Mouse (Mus musculus) cortical plate, adult 2 months (tissue): ENCODE measurements around the gene Ncln. TPM values are rescaled to one million over a fixed set of nuclear protein-coding genes. Genes with fewer than 3 reads are reported as not detected.

ENCODE experiments used
- H3K27ac ChIP-seq: fragments of 200-500 bp; 2 replicates; pipeline ENCODE4 v1.5.1; 2012; ENCODE audit warnings: low read length, control low read depth, inconsistent platforms; ENCODE audit not compliant: insufficient read depth
- H3K4me1 ChIP-seq: fragments of 200-500 bp; 2 replicates; pipeline ENCODE4 v1.6.1; 2011; ENCODE audit warnings: low read length; ENCODE audit not compliant: control insufficient read depth, insufficient read depth
- H3K4me3 ChIP-seq: fragments of 200-500 bp; 2 replicates; pipeline ENCODE4 v1.5.1; 2011; ENCODE audit warnings: mild to moderate bottlenecking, low read length, control low read depth; ENCODE audit not compliant: insufficient read depth
- CTCF ChIP-seq: fragments of 200-500 bp; IDR thresholded peaks from 2 replicates; pipeline ENCODE4 v1.5.1; 2011; ENCODE audit warnings: mild to moderate bottlenecking, control low read depth, low read length; ENCODE audit not compliant: insufficient read depth; ENCODE audit errors: extremely low read depth
- POLR2A ChIP-seq: fragments of 200-500 bp; IDR thresholded peaks from 2 replicates; pipeline ENCODE4 v1.6.1; 2011; ENCODE audit warnings: mild to moderate bottlenecking, low read length, control low read depth; ENCODE audit not compliant: insufficient read depth; ENCODE audit errors: extremely low read depth
- polyA plus RNA-seq: library from polyadenylated mRNA; depleted of rRNA; stranded (reverse); fragments of >200 nt; gene quantifications from 2 replicates; pipeline ENCODE4 v1.2.3, GENCODE M21; 2012

Gene Ncln
- polyA plus RNA-seq, 1 experiment: 129 TPM

DNA sequence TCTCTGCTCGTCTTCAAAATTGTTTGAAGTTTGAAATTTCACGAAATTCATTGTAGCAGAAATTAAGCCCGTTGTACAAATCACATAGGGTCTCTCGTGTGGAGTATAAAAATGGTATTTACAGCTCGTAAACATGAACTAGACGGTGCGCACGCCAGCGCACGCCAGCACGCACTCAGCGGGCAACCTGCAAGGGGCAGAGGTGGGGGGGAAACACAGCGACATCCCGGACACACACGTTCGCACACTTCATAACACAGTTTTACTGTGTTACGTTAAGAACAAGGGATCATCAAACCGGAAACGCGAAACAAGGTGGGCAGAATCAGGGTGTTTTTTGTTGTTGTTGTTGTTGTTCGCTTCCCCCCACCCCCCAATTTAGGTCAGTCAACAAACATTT, 36.8 kb downstream of the Ncln start:
- no peak overlapping the region for H3K27ac ChIP-seq
- no peak overlapping the region for H3K4me3 ChIP-seq
- no peaks in the 10 kb centered on the region for H3K4me1 ChIP-seq
- no peak for TF ChIP-seq CTCF
- TF ChIP-seq POLR2A: no peak

DNA sequence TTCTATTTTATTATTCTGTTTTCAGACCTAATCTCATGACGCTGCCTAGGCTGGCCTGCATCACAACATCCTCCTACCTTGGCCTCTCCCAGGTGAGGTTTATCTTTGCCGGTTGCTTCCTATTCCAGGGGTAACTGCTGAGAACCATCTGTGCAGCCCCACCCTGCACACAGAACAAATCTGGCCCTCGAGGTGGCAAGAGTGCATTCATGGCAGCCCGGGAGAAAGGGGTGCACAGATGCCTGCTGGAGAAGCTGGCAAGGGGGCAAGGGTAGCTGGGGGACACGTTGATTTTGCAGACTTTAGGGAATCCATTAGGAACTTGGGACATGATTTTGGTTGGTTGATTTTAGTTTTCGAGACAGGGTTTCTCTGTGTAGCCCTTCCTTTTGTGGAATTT, 37.9 kb downstream of the Ncln start:
- no peak overlapping the region for H3K4me3 ChIP-seq
- H3K27ac ChIP-seq: no peak overlapping the region
- TF ChIP-seq POLR2A: no peak
- no peak for TF ChIP-seq CTCF
- H3K4me1 ChIP-seq: no peaks in the 10 kb centered on the region

DNA sequence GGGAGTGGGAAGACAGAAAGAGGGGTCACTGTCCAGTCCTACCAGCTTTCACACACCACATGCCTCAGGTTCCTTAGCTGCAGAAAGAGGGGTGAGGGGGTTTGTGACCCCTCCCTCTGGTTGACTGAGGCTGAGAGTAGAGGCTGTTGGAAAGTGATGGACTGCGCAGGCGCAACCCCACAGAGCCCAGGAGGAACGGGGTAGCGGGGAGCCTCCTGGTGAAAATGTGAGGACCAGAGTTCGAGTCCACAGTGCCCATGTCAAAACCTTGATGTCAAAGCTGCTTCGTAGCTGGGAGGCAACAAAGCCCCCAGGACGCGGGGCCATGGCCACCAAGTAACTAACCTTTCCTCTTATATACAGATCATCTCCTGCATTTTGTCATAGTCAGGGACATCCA, 38.6 kb downstream of the Ncln start:
- TF ChIP-seq CTCF: no peak
- Histone ChIP-seq H3K4me3 (no peak overlapping the region), H3K27ac (no peak overlapping the region), H3K4me1 (no peaks in the 10 kb centered on the region)

DNA sequence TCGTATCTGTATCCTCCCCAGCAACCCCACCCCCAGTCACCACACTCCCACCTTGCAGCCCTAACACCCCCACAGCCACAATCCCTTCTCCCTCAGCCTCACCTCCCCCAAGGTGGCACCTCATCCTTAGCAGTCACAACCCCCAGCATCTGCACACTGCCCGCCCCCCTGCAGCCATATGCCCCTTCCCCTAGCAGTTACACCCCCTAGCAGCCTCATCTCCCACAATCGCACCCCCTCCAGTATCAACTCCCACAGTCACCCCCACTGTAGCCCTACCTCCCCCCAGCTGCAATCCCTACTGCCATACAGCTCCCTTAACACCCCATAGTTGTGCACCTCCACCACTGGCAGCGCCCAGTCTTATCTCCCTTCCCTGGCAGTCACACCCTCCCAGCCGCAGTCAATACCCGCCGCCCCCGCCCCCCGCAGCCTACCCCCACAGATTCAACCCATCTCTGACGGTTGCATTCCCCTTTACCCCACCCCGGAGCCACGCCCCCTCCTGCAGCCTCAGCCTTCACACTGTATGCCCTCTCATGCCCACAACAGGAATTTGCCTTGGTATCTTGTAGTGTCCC, 39.1 kb downstream of the Ncln start:
- no peak overlapping the region for H3K27ac ChIP-seq
- no peaks in the 10 kb centered on the region for H3K4me1 ChIP-seq
- no peak overlapping the region for H3K4me3 ChIP-seq
- TF ChIP-seq POLR2A (no peak), CTCF (no peak)

DNA sequence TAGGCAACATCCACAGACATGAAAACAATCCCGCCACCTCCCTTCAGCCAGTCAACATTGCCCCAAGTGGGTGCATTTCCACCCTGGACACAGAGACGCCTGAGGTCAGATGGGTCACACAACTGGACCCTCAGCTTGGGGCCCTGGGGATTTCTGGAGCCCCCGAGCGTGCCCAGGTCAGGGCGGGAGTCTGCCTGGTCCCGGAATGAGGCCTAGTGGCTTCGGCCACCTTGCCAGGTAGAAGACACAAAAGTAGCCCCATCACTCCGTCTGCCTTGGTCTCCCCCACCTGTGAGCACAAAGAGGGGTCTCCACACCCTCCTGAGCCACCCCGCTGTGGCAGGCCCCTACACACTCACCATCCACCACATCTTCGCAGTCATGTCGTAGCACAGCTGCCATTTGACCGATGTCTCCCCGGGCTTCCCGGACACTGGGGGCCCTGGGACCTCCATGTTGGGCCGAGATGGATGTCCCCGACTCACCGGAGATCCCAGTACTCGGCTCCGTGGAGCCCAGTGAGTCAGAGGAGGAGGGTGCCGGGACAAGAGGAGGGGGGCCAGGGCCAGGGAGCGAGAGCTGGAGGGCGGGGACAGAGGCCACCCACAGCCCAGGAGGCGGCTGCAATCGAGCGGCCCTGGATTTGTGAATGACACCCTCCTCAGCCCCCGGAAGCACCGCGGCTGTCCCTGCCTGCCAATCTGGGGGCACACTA, 40.9 kb downstream of the Ncln start, which contains the start of gene Nfic:
Gene Nfic (minus strand): TSS at position 455 of the 715 bp plus-strand sequence.
- Histone ChIP-seq H3K27ac (no peak within 1 kb of the TSS), H3K4me3 (no peak within 1 kb of the TSS), H3K4me1 (no peaks in the 10 kb centered on the region)
- TF ChIP-seq CTCF (no peak), POLR2A (no peak)

DNA sequence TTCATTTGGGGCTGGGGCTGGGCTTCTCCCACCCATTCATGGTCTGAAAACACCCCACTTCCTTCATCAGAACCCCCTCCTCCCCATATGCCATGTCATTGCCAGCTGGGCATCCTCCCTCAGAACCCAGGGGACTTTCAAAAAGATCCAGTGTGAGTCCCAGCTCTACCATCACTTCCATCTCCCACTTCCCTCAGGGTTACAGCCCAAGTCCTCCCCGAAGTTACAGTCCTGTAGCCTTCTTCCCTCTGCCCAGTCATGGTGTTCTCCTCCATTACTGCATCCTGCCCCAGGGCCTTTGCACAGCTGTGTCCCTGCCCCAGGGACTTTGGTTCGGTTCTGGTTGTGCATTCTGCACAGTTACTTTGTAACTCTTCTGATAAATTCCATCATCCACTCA, 42.1 kb downstream of the Ncln start:
- Histone ChIP-seq H3K27ac (no peak overlapping the region), H3K4me1 (no peaks in the 10 kb centered on the region), H3K4me3 (no peak overlapping the region)
- TF ChIP-seq POLR2A (no peak), CTCF (no peak)

DNA sequence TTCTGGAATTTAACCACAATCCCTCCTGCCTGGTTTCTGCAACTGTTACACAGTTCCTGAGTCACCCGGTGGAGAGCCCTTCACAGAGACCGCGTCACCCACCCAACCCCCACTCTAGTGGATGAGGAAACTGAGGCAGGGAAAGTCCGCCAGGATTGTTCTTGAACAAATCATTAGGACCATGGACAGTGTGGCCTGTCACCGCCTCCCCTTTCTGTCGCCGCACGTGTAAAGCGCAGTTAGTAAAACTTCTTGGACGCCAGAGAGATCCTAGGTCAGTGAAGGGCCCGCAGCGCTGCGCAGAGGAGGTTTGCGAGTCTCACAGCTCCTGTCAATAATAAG, 43.3 kb downstream of the Ncln start:
- TF ChIP-seq POLR2A: no peak
- no peak for TF ChIP-seq CTCF
- H3K27ac ChIP-seq: no peak overlapping the region
- H3K4me3 ChIP-seq: no peak overlapping the region
- no peaks in the 10 kb centered on the region for H3K4me1 ChIP-seq

DNA sequence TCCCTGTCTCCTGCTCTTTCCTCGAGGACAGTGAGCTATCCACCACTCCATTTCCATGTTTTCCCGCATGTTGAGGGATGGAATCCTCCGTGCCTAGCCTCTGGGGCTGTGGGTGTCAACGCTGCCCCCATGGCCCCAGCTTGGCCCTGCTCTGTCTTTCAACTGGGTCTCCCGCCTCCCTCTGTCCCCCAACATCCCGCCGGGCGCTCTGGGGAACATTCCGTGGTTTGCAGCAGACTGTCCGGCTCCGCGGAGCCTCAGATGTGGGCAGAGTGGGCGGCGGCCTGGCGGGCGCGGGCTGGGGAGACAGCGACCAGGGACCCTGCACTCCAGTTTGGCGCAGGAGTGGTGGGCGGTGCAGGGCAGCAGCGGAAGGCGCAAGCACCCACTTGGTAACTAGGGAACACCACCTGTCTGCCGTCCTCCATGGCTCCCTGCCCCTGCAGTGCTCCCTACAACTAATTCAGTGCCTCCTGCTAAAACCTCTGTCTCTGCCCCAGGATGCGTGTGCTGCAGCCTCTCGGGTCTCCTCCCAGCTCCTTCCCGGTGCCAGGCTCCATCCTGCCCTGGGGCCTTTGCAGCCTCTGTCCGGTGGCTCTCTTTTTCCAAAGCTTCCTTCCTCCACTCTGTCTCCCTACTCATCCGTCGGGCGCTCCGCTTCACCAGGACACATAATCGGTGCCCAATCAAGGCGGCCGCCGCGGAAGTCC, 43.8 kb downstream of the Ncln start:
- Histone ChIP-seq H3K4me3 (no peak overlapping the region), H3K4me1 (no peaks in the 10 kb centered on the region), H3K27ac (no peak overlapping the region)
- no peak for TF ChIP-seq POLR2A
- TF ChIP-seq CTCF: no peak

DNA sequence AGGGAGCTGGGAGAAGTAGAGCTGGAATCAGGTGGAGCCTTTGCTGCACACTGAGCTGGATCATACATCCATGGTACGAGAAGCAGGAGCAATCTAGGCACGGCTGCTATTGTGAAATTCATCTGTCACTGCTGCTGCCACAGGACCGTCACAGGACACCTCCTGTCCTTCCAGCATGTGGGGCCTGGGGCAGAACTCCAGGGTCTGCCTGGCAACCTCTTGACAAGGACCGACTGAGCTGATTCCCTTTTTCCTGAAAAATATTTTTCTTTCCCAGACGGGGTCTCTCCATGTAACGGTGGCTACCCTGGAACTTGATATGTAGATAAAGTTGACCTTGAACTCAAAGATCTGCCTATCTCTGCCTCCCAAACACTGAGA, 44.8 kb downstream of the Ncln start:
- Histone ChIP-seq H3K4me1 (no peaks in the 10 kb centered on the region), H3K27ac (no peak overlapping the region), H3K4me3 (no peak overlapping the region)
- TF ChIP-seq CTCF: no peak
- TF ChIP-seq POLR2A: no peak
